Mouse (Mus musculus): ENCODE measurements around the gene Nfe2l3. TPM values are rescaled to one million over a fixed set of nuclear protein-coding genes. Genes with fewer than 3 reads are reported as not detected.

Nfe2l3 gene
- total and polyA plus RNA-seq, 3 experiments, result 0.27 TPM; not detected in 2

DNA sequence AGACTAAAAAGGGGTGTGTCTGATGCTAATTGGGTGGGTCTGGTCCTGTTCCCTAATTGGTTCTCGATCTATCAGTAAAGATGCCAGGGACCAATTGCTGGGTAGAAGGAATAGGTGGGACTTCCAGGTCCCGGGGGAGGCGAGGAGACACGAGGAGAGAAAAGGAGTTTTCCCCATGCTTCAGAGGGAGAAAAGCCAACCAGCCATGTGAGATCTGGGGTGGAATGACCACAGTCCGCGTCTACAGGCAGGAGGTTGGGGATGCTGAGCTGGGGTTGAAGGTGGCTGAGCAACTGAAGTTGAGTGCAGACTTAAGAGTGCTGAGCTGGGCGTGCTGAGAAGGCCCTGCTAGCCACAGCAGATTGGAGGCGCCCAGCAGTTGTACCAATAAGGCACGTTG lies 37.0 kb upstream of the Nfe2l3 start:
- TF ChIP-seq CTCF (IDR thresholded peaks at IDR 0.05; ENCODE audit: low read depth, low read length) (no peak), GATA1 (IDR thresholded peaks at IDR 0.05; ENCODE audit: borderline replicate concordance, low read length) (no peak), POLR2AphosphoS5 (IDR thresholded peaks at IDR 0.05; ENCODE audit: insufficient replicate concordance, low read depth, low read length) (no peak), GATA2 (IDR thresholded peaks at IDR 0.05; ENCODE audit: borderline replicate concordance, low read depth, low read length) (no peak), TAL1 (conservative IDR thresholded peaks at IDR 0.05; ENCODE audit: low read depth, low read length) (no peak)
- DNase-seq (ENCODE audit: low spot score) (no peak), ATAC-seq (ENCODE audit: extremely low read depth, insufficient number of reproducible peaks, low FRiP score, poor library complexity, severe bottlenecking) (no peak)
- Histone ChIP-seq H3K9me3 (replicated peaks) (no peaks in the 10 kb centered on the region), H3K27me3 (ENCODE audit: insufficient read depth, low read length) (peaks cover 28% of the 10 kb centered on the region), H3K4me1 (ENCODE audit: insufficient read depth, low read depth, low read length) (peaks cover 7% of the 10 kb centered on the region), H3K4me3 (ENCODE audit: low read depth, low read length) (no peak overlapping the region), H3K36me3 (replicated peaks) (no peaks in the 10 kb centered on the region)

DNA sequence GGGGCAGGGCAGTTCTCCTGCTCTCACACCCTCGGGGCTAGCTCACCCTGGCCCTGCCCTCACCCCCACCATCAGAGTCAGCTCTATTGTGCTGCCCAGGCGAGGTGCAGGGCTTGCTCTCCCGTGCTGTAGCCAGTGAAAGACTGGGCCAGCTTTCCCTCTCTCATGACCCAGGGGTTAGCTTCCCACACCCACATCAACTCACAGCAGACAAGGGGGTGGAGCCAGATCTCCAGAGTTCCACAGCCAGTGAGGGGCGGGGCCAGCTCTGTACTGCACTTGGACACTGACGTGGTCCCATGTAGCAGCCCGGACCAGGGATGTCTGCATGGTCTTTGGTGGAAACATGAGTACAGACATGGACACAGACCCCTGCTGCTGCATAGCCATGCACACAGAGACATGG lies 33.4 kb upstream of the Nfe2l3 start:
- Histone ChIP-seq H3K9me3 (replicated peaks) (no peaks in the 10 kb centered on the region), H3K36me3 (replicated peaks) (no peaks in the 10 kb centered on the region), H3K4me1 (ENCODE audit: insufficient read depth, low read depth, low read length) (peaks cover 7% of the 10 kb centered on the region), H3K27me3 (ENCODE audit: insufficient read depth, low read length) (peaks cover 29% of the 10 kb centered on the region), H3K4me3 (ENCODE audit: low read depth, low read length) (no peak overlapping the region)
- ATAC-seq (ENCODE audit: extremely low read depth, insufficient number of reproducible peaks, low FRiP score, poor library complexity, severe bottlenecking), result no peak
- TF ChIP-seq GATA2 (IDR thresholded peaks at IDR 0.05; ENCODE audit: borderline replicate concordance, low read depth, low read length) (no peak), CTCF (IDR thresholded peaks at IDR 0.05; ENCODE audit: low read depth, low read length) (no peak), TAL1 (conservative IDR thresholded peaks at IDR 0.05; ENCODE audit: low read depth, low read length) (no peak), GATA1 (IDR thresholded peaks at IDR 0.05; ENCODE audit: borderline replicate concordance, low read length) (no peak), POLR2AphosphoS5 (IDR thresholded peaks at IDR 0.05; ENCODE audit: insufficient replicate concordance, low read depth, low read length) (no peak)
- no peak for DNase-seq (ENCODE audit: low spot score)

- Histone ChIP-seq H3K36me3 (replicated peaks) (no peaks in the 10 kb centered on the region), H3K4me1 (ENCODE audit: insufficient read depth, low read depth, low read length) (peaks cover 7% of the 10 kb centered on the region), H3K9me3 (replicated peaks) (no peaks in the 10 kb centered on the region), H3K27me3 (ENCODE audit: insufficient read depth, low read length) (peaks cover 25% of the 10 kb centered on the region), H3K4me3 (ENCODE audit: low read depth, low read length) (no peak overlapping the region)
- TF ChIP-seq GATA2 (IDR thresholded peaks at IDR 0.05; ENCODE audit: borderline replicate concordance, low read depth, low read length) (no peak), CTCF (IDR thresholded peaks at IDR 0.05; ENCODE audit: low read depth, low read length) (no peak), TAL1 (conservative IDR thresholded peaks at IDR 0.05; ENCODE audit: low read depth, low read length) (no peak), POLR2AphosphoS5 (IDR thresholded peaks at IDR 0.05; ENCODE audit: insufficient replicate concordance, low read depth, low read length) (no peak), GATA1 (IDR thresholded peaks at IDR 0.05; ENCODE audit: borderline replicate concordance, low read length) (no peak)
- DNase-seq (ENCODE audit: low spot score) (no peak), ATAC-seq (ENCODE audit: extremely low read depth, insufficient number of reproducible peaks, low FRiP score, poor library complexity, severe bottlenecking) (no peak)
Measured at GRCm38 (mm10) chr6:51401294-51401693, 31.2 kb upstream of the Nfe2l3 start.

DNA sequence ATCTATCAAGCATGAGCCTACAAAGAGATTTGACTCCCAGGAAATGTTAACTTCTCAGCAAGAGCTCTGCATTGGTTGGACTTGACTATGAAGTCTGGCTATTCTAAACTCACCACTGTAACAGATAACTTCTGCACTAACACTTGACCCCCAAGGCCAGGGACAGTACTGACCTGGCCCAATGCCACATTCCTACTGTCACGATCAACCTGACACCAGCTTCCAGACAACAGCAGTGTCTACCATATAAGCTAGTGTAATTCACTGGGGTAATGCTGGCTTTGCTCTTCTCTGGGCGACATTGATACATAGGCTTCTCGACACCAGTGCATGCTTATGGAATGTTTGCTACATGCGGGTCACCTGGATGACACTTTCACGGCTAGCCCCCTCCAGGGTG lies 28.9 kb upstream of the Nfe2l3 start:
- Histone ChIP-seq H3K36me3 (replicated peaks) (no peaks in the 10 kb centered on the region), H3K4me3 (ENCODE audit: low read depth, low read length) (no peak overlapping the region), H3K27me3 (ENCODE audit: insufficient read depth, low read length) (peaks cover 23% of the 10 kb centered on the region), H3K4me1 (ENCODE audit: insufficient read depth, low read depth, low read length) (peaks cover 7% of the 10 kb centered on the region), H3K9me3 (replicated peaks) (no peaks in the 10 kb centered on the region)
- no peak for DNase-seq (ENCODE audit: low spot score)
- ATAC-seq (ENCODE audit: extremely low read depth, insufficient number of reproducible peaks, low FRiP score, poor library complexity, severe bottlenecking), result no peak
- TF ChIP-seq POLR2AphosphoS5 (IDR thresholded peaks at IDR 0.05; ENCODE audit: insufficient replicate concordance, low read depth, low read length) (no peak), GATA2 (IDR thresholded peaks at IDR 0.05; ENCODE audit: borderline replicate concordance, low read depth, low read length) (no peak), CTCF (IDR thresholded peaks at IDR 0.05; ENCODE audit: low read depth, low read length) (no peak), GATA1 (IDR thresholded peaks at IDR 0.05; ENCODE audit: borderline replicate concordance, low read length) (no peak), TAL1 (conservative IDR thresholded peaks at IDR 0.05; ENCODE audit: low read depth, low read length) (no peak)

DNA sequence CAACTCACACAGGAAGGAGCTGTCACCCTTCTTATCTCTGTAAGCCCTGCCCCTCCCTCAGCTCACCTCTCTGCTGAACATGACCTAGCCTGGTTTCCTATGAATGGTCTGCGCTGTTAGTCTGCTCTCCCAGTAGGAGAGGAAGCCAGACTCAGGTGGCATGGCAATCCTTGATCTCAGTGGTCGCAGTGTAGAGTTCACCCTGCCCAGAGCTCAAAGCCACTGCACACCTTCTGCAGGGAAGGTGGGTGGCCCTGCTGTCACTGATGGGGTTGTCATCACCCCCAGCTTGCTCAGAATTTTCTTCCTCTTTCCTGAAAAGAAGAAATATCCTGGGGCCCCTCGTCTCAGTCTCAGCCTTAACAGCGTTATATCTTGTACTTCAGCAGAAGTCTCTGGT lies 28.0 kb upstream of the Nfe2l3 start:
- no peaks in the 10 kb centered on the region for H3K4me1 ChIP-seq (ENCODE audit: insufficient read depth, low read depth, low read length)
- no peaks in the 10 kb centered on the region for H3K36me3 ChIP-seq (replicated peaks)
- peaks cover 14% of the 10 kb centered on the region for H3K27me3 ChIP-seq (ENCODE audit: insufficient read depth, low read length)
- TF ChIP-seq GATA2 (IDR thresholded peaks at IDR 0.05; ENCODE audit: borderline replicate concordance, low read depth, low read length) (no peak), TAL1 (conservative IDR thresholded peaks at IDR 0.05; ENCODE audit: low read depth, low read length) (no peak)
- no peak for DNase-seq (ENCODE audit: low spot score)
- no peaks in the 10 kb centered on the region for H3K9me3 ChIP-seq (replicated peaks)
- no peak overlapping the region for H3K4me3 ChIP-seq (ENCODE audit: low read depth, low read length)
- no peak for ATAC-seq (ENCODE audit: extremely low read depth, insufficient number of reproducible peaks, low FRiP score, poor library complexity, severe bottlenecking)

GRCm38 (mm10) chr6:51416433-51416832 lies 16.0 kb upstream of the Nfe2l3 start:
- DNase-seq (ENCODE audit: low spot score), result no peak
- TF ChIP-seq POLR2AphosphoS5 (IDR thresholded peaks at IDR 0.05; ENCODE audit: insufficient replicate concordance, low read depth, low read length) (no peak), GATA2 (IDR thresholded peaks at IDR 0.05; ENCODE audit: borderline replicate concordance, low read depth, low read length) (no peak), CTCF (IDR thresholded peaks at IDR 0.05; ENCODE audit: low read depth, low read length) (no peak), TAL1 (conservative IDR thresholded peaks at IDR 0.05; ENCODE audit: low read depth, low read length) (no peak), GATA1 (IDR thresholded peaks at IDR 0.05; ENCODE audit: borderline replicate concordance, low read length) (no peak)
- no peaks in the 10 kb centered on the region for H3K4me1 ChIP-seq (ENCODE audit: insufficient read depth, low read depth, low read length)
- H3K9me3 ChIP-seq (replicated peaks), result no peaks in the 10 kb centered on the region
- no peaks in the 10 kb centered on the region for H3K36me3 ChIP-seq (replicated peaks)
- no peak overlapping the region for H3K4me3 ChIP-seq (ENCODE audit: low read depth, low read length)
- no peak for ATAC-seq (ENCODE audit: extremely low read depth, insufficient number of reproducible peaks, low FRiP score, poor library complexity, severe bottlenecking)
- H3K27me3 ChIP-seq (ENCODE audit: insufficient read depth, low read length), result peaks cover 3% of the 10 kb centered on the region; the same call in 1 of the 2 replicates
